Mouse (Mus musculus) left cerebral cortex, adult 2 months (tissue): ENCODE results near the gene Prps1. TPM values are rescaled to one million over a fixed set of nuclear protein-coding genes. Genes with fewer than 3 reads are reported as not detected.
"Not testable (repeated sequence)": the region's sequence is repeated elsewhere in the genome, so short reads cannot be mapped to it uniquely, and the experiment has no call there.

Experiments used
- DNase-seq, 2 experiments: peaks; one replicate each; pipeline ENCODE4 v3.0.0; 2021 to 2022; ENCODE audit warnings: low spot score in 2 of 2, mixed read lengths in 1 of 2; ENCODE audit errors: extremely low spot score in 1 of 2
- H3K27ac ChIP-seq: fragments of 200-600 bp; 2 replicates; pipeline ENCODE4 v1.8.1; 2022
- H3K4me3 ChIP-seq: fragments of 200-600 bp; 2 replicates; pipeline ENCODE4 v1.8.1; 2022
- CTCF ChIP-seq: fragments of 200-600 bp; IDR thresholded peaks from 2 replicates; pipeline ENCODE4 v1.8.1; 2022; ENCODE audit warnings: antibody characterized with exemption, mild to moderate bottlenecking, moderate library complexity
- intact Hi-C: fragments of 180-260 bp; cut with DNase I; formaldehyde crosslinking; loops from one replicate; pipeline ENCODE4 v1.15.1; 2025
- total RNA-seq, 2 experiments: library from RNA; stranded (reverse); gene quantifications; 2 replicates each; pipeline ENCODE4 v1.2.3; 2021

The Prps1 gene
- total RNA-seq, 2 experiments from 2014 or later = 62.8 to 76.9 TPM

- Histone ChIP-seq H3K4me3 (no peak overlapping the region), H3K27ac (no peak overlapping the region)
- peak in 1 of 2 experiments; percentile 10 for DNase-seq
- no peak for TF ChIP-seq CTCF
- intact Hi-C loops = no loop called here
Observed at GRCm38 (mm10) chrX:140505497-140506238, 49.3 kb downstream of the Prps1 start.

GRCm38 (mm10) chrX:140506436-140507180, 50.2 kb downstream of the Prps1 start:
- no peak overlapping the region for H3K4me3 ChIP-seq
- no peak for DNase-seq
- intact Hi-C loops = no loop called here
- H3K27ac ChIP-seq = no peak overlapping the region
- TF ChIP-seq CTCF = no peak

DNA sequence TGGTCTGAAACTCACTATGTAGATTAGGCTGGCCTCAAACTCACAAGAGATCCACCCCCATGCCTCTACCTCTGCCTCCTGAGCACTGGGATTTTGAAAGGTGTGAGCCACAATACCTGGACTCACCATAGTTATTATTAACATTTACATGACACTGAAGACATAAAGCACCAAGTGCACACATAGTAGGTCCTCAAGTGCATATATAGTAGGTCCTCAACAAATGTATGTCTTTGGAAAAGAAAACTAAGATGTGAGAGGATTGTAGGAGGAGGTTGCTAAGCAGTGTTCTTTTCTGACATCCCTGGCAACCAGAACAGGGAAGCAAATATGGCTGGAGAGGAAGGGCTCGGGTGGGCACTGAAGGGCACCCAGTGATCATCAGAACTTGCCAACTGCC, 51.0 kb downstream of the Prps1 start:
- Histone ChIP-seq H3K27ac (no peak overlapping the region), H3K4me3 (no peak overlapping the region)
- no peak for DNase-seq
- intact Hi-C loops = no loop called here
- no peak for TF ChIP-seq CTCF

DNA sequence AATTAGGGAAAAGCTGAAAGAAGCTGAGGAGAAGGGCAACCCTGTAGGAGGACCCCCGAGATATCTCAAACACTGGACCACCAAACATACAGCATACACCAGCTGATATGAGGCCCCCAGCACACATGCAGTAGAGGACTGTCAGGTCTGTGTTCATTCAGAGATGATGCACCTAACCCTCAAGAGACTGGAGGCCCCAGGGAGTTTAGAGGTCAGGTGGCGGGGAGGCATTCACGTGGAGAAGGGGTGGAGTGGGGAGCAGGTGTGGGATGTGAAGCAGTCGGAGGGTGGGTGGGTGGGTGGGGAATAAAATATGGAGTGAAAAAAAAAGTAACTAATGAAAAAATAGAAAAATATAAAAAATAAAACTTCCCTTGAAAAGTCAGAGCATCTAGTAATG, 52.4 kb downstream of the Prps1 start:
- DNase-seq, intact Hi-C loops, H3K4me3 ChIP-seq, H3K27ac ChIP-seq: not testable (repeated sequence)

DNA sequence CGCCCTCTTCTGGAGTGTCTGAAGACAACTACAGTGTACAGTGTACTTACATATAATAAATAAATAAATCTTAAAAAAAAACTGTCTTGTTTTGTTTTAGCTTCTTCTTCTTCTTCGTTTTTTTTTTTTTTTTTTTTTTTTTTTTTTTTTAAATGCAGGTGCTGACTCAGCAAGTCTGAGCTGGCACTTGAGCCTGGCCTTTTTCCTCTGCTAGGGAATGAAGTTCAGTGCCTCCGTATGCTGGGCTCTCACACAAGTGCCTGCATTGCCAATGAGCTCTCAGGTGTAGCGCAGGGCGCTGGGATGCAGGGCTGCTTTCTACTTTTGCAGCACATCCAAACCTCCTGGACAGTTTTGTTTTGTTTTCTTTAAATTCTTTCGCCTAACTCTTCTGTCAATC, 53.4 kb downstream of the Prps1 start:
- DNase-seq = no peak
- no peak overlapping the region for H3K4me3 ChIP-seq
- TF ChIP-seq CTCF = no peak
- intact Hi-C loops = loop anchor here (2.0 kb wide), 1 partner anchor 33 kb away; no protein-coding TSS in a partner anchor
- no peak overlapping the region for H3K27ac ChIP-seq

GRCm38 (mm10) chrX:140510696-140511429, 54.5 kb downstream of the Prps1 start:
- no peak overlapping the region for H3K27ac ChIP-seq
- H3K4me3 ChIP-seq = no peak overlapping the region
- DNase-seq = peak; percentile 26 to 47
- TF ChIP-seq CTCF = no peak
- intact Hi-C loops = loop anchor here (1.0 to 2.0 kb wide), 2 partner anchors 9 to 32 kb away; no protein-coding TSS in a partner anchor

GRCm38 (mm10) chrX:140511687-140512651, 55.6 kb downstream of the Prps1 start:
- TF ChIP-seq CTCF = no peak

DNA sequence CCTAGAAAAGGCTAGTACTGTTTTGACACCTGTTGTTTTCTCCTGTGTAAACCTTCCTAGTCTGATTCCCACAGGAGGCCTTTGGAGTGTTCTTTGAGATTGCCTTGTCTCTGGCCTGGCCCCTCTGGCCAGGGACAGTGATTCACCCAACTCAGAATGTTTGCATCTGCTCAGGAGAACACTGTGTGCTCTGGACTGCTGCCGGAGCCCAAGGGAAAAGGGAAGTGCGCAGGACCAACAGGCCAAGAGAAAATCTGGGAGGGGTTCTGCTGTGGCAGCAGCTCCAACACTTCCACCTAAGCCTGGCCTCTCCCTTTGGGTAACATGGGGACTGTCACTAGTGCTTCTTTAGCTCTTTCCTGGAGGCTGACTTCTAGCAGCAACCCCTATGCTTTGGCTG, 57.0 kb downstream of the Prps1 start:
- DNase-seq = no peak
- intact Hi-C loops = no loop called here
- H3K4me3 ChIP-seq = no peak overlapping the region
- no peak for TF ChIP-seq CTCF
- no peak overlapping the region for H3K27ac ChIP-seq

More at GRCm38 (mm10) chrX:140511687-140512651, 55.6 kb downstream of the Prps1 start:
- intact Hi-C loops = loop anchor here (1.0 to 2.0 kb wide), 2 partner anchors 8 to 31 kb away; no protein-coding TSS in a partner anchor
- Histone ChIP-seq H3K27ac (no peak overlapping the region), H3K4me3 (no peak overlapping the region)
- DNase-seq = no peak

DNA sequence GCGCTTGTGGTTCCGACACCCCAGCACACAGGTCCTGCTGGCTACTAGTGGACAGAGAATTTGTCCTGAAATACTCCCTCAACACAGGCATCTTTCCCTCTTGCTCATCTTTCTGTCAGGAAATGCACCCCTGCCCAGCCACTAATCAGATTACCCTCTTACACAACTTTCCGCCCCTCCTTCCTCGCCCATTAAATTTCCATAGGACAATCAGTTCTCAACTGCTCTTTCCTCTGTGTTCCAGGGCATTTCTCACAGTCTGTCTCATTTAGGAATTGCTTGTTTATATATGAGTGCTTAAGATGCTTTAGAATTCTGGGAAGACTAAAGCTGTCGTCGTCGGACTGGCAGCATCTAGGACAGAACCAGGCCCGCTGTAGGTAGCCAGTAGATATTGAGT, 61.9 kb downstream of the Prps1 start:
- TF ChIP-seq CTCF = no peak
- Histone ChIP-seq H3K4me3 (no peak overlapping the region), H3K27ac (no peak overlapping the region)
- intact Hi-C loops = no loop called here
- no peak for DNase-seq

DNA sequence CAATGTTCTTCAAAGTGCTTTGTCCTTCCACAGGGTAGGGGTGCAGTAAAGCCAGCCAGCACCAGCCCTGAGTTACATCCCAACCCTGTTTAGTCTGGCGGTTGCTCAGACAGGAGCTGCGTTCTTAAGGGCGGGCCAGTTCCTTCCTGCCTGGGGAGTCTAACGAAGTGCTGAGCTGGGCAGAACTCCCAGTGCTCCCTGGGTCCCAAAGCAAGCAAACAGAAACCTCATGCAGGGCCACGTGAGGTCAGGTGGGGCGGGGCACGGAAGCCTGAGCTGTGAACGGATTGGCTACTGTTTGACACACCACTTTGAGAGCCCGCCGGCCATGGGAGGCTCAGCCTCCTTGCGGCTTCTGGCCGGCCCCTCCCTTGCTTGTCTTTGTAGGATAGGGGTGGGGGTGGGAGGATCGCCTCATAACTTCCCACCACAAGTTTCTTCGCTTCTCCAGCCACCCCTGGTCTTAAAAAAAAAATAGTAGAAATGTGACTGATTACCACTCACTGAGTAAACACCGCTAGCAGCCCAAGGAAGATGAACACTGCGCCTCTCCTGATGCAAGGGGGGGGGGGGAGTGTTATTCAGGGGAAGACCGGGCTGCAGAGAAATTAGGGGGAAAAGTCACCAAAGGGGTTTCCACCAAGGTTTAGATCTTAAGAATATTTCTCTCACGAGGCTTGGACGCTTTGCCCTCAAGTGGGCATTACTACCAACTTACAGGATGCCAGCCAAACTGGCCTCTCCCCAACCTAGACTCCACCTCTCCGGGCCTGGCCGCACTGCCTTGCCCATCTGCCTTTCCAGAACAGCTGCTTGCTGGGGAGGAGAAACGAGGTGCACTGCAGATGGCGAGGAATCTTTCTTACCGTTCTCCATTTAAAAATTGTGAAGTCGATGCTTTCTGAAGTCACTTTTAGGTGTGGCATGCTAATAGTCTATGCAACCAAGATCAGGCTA, 64.0 kb downstream of the Prps1 start:
- DNase-seq = peak; percentile 59 to 77
- peak overlapping the region; percentile 28; the same call in 1 of the 2 replicates for H3K27ac ChIP-seq
- no peak overlapping the region for H3K4me3 ChIP-seq
- no peak for TF ChIP-seq CTCF
- intact Hi-C loops = loop anchor here (1.0 kb wide), 1 partner anchor 9 kb away; no protein-coding TSS in a partner anchor
